Mouse (Mus musculus) left cerebral cortex, postnatal 25 days (tissue): ENCODE measurements around the gene Atg5. TPM values are rescaled to one million over a fixed set of nuclear protein-coding genes. Genes with fewer than 3 reads are reported as not detected.
"Not testable (repeated sequence)": the region's sequence is repeated elsewhere in the genome, so short reads cannot be mapped to it uniquely, and the experiment has no call there.

Experiments used
- DNase-seq, 2 experiments: peaks; one replicate each; pipeline ENCODE4 v3.0.0; 2022; ENCODE audit warnings: low spot score in 2 of 2, mixed read lengths in 1 of 2
- intact Hi-C: fragments of 180-260 bp; cut with DNase I; formaldehyde crosslinking; loops from one replicate; pipeline ENCODE4 v1.15.1; 2025
- total RNA-seq, 2 experiments: library from RNA; stranded (reverse); gene quantifications; 2 replicates each; pipeline ENCODE4 v1.2.3; 2021

Gene Atg5
- total RNA-seq, 2 experiments from 2014 or later: 23.1 to 23.5 TPM

DNA sequence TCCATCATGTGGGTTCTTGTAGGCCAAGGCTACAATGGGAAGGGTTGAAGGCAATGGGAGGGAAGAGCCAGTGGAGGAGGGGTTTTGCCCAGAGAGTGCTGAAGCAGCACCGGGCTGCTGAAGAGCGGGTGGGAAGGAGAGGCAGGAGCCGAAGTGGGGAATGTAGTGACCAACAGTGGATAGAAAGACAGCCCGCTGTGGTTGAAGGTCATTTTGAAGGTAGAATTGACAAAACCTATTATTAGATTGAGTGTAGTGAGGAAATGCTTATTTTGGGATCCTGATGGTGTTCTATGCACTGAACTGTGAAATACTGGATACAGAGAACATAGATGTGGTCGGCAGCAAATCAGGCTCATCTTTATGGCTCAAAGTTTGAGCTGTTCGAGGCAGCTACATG is 38.1 kb downstream of the Atg5 start:
- intact Hi-C loops: no loop called here
- no peak for DNase-seq

DNA sequence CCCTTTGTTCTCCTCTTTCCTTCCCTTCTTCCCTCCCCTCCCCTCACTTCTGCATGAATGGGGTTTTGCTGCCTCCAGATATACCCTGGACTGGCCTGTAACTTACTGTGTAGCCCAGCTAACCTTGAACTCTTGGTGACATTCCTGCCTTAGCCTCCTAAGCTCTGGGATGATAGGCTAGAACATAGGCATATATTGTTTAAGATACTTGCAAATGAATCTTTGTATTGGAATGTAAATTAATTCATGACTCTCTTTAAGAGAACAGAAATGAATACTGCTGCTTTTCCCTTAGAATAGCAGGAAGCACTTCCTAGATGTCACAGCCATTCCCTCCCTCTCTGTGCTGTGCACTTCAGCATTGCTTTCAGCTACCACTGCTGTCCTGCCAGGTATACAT is 40.1 kb downstream of the Atg5 start:
- intact Hi-C loops: no loop called here
- no peak for DNase-seq

DNA sequence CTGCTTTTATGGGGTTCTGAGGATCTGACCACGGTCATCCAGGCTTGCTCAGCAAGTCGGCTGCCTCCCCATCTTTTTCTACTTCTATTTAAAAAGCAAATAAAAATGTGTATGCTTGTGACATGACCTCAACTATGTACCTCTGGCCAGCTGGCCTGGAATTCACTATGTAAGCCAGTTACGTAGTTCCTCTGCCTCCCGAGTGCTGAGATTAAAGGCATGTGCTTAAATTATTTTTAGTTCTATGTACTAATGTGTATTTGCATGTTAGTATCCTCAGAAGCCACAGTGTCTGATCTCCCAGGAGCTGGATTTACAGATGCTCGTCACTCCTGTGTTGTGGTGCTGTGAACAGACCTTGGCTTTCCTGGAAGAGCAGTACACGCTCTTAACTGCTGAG is 41.1 kb downstream of the Atg5 start:
- DNase-seq: no peak
- intact Hi-C loops: no loop called here

DNA sequence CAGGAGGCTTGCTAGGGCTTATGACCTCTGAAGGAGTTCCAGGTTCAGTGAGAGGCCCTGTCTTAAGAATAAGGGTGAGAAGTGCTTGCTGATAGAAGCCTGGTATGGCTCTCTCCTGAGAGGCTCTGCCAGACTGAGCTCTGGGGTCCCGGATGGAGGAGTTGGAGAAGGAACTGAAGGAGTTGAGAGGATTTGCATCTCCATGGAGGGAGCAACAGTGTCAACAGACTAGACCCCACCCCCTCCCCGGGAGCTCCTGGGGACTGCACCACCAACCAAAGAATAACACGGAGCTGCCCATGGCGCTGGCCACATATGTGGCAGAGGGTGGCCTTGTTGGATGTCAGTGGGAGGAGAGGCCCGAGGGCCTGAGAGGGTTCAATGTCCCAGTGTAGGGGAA is 47.1 kb downstream of the Atg5 start:
- DNase-seq: no peak
- intact Hi-C loops: no loop called here

DNA sequence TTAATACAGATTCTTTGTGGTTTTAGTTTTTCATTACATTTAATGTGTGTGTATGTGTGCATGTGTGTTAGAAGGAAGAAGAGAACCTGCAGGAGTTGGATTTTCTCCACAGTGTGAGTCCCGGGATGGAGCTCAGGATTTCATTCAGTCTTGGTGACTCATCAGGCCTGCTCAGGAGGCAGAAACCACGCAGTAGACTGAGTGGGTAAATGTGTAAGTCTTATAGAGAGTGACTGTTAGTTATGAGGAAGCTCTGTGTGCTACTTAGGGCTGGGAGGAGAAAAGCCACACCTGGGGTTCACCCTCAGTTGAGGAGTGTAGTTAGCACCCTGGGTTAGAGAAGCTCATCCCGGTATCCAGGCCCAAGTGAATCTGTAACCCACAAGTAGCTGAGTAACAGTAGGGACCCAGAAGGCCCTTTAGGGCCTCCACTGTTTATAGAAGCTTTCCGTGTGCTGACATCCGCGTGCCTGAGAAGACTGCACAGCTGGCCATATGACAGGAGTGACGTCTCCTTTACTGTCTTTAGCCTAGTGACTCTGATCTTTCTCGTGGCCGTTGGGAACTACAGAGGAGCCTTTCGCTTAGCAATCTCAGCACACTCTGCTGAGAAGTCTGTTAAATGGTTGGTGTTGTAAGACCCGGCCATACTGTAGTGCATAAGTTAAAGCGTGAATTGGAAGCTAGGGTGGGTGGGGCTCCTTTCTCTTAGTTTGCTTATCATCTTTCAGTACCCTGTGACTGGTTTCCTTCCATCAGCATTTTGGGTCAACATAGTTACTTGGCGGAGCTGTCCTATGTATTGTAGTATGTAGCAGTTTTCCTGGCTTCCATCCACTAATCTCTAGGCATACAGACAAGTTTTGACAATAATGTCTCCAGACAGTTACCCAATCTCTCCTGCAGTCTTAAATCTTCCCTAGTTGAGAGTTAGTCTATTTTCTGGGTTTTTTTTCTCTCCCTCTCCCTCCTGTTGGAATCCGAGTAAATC is 48.4 kb downstream of the Atg5 start:
- DNase-seq: peak in 1 of 2 experiments; percentile 61
- intact Hi-C loops: no loop called here

DNA sequence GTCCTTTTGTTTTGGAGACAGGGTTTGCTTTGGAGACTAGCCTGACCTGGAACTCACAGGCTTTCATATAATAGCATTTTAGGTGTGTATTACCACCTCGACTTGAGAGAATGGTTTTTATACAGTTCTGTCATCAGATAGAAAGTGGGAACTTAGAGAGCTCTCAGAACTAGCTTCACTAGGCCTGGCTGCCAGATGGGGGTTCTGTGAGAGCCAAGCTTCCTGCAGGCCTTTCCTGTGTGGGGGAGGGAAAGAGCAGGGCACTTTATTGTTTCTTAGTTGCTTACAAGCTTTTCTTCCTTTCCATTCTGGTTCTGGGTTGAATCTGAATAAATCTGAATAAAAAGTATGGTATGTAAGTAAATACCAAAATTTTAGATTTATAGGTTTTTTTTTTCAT is 54.0 kb downstream of the Atg5 start:
- intact Hi-C loops: loop anchor here (10.0 kb wide), 2 partner anchors 433 to 723 kb away; no protein-coding TSS in a partner anchor
- no peak for DNase-seq

DNA sequence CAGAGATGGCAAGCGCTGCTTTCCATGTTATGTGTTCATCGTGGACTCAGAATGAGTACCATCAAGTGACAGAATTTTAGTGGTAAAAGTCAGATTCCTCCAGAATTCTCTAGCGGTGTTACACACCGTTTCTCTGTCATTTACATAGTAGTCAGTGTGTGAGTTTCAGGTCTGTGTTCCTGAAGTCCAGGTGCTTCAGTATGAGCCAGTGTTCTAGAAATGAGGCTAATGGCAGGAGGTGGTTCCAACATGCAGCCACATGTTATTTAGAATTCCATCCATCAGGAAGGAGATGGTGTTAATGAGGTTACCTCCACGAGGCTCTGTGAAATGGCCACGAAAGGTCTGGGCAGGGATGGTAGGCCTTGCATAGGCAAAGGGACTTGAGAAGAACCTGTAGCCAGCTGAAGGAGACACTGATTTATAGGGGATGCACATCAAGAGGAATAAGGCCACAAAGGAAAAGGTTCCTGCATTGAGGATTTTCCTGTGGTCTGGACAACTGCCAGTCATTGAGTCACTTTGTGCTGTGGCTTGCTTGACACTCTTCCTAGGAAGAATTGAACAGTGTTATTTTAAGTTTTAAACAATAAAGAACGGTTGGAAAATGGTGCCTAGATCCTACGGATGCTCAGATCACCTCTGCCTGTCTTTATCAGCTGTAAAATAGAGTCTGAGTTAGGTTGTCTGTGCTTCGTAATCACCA is 55.1 kb downstream of the Atg5 start:
- intact Hi-C loops: loop anchor here (10.0 kb wide), 2 partner anchors 432 to 722 kb away; no protein-coding TSS in a partner anchor
- no peak for DNase-seq

DNA sequence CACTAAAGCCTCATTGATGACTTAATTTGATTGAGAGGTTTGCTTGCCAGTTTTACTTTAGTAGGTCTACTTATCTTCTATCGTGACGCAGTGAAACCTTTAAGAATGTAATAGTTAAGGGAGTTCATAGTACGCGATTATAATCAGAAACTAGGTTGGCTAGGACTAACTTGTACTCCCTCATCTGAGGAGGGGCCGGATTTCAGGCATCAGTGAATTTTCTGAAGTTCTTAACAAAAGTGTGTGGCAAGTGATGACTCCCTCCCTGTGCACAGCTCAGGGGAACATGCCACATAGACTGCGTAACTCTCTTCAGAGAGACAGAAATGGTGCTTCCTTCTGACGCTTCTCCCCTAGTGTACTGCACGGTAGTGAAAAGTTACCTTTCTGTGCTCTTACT is 55.7 kb downstream of the Atg5 start:
- intact Hi-C loops: loop anchor here (10.0 kb wide), 2 partner anchors 431 to 721 kb away; no protein-coding TSS in a partner anchor
- DNase-seq: no peak

DNA sequence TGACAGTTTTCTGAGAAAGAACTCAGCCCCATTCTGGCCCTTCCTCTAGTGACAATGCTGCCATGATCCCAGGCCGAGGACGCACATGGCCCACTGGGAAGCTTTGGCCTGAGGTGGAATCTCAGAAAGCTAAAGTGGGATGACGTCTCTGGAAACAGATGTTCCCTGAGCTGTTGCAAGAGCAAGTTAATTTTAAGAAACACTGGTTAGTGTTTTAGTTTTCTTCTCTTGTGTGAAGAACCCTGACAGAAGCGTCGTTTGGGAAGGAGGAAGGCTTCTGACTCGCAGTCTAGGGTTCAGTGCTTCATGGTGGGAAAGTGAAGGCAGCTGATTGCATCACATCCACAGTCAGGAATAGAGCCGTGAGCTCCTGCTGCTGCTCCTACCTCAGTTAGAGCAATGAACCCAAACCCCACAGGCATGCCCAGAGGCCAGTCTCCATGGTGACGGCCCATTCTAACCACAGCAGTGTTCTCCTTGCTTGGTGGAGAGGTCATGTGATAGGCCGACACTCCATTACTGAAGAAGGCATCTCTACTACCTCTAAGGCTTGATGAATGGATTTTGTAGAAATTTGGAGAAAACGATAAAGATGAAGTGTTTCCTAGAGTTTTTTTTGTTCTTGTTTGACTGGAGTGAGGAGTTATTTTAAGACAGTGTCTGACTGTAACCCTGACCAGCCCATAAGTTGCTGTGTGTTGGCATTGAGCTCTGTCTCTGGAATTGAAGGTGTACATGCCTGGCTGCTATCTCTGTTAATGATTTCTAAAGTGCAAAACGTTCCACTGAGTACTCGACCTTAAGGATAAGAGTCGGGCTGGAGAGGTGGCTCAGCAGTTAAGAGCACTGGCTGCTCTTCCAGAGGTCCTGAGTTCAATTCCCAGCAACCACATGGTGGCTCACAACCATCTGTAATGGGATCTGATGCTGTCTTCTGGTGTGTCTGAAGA is 57.7 kb downstream of the Atg5 start:
- intact Hi-C loops: loop anchor here (2.0 to 10.0 kb wide), 4 partner anchors 131 to 719 kb away; no protein-coding TSS in a partner anchor

DNA sequence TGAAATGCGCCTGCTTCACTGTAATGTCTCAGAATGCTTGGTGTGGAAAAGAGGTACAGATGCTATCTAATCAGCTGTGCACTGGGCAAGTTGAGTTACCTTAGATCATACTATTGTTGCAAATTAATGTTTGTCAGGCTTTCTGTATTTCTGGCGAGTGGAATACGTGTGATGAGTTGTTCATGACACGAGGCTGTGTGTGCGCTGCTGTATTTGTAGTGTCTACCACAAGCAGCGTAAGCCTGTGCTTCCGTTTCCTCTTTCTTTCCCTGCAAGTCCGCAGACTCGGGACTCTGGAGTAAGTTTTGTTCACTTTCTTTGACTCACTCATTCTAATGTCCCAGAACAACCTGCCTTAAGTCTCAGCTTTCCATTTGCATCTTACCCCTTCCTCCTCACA is 58.9 kb downstream of the Atg5 start:
- no peak for DNase-seq
- intact Hi-C loops: loop anchor here (2.0 to 10.0 kb wide), 4 partner anchors 130 to 718 kb away; no protein-coding TSS in a partner anchor

More for the DNA sequence above, 57.7 kb downstream of the Atg5 start:
- no peak for DNase-seq

DNA sequence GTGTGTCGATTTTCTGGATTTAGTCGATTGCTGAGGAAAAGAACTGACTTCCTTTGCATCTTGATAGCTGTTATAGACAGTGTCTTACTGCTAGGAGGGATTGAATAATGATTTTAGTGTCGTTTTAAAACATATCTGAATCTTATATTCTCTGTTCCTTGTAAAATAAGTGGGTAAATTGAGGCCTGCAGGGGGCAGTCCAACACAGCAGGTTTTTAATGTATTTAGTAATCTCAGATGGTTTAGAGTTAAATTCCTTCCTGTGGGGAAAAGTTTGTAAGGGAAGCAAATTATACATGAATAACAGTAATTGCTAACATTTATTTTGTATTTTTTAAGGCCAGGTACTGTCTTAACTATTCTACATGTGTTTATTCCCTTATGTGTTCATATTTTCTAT is 60.2 kb downstream of the Atg5 start:
- DNase-seq: peak; percentile 47 to 60
- intact Hi-C loops: loop anchor here (5.0 to 10.0 kb wide), 3 partner anchors 129 to 716 kb away; no protein-coding TSS in a partner anchor

DNA sequence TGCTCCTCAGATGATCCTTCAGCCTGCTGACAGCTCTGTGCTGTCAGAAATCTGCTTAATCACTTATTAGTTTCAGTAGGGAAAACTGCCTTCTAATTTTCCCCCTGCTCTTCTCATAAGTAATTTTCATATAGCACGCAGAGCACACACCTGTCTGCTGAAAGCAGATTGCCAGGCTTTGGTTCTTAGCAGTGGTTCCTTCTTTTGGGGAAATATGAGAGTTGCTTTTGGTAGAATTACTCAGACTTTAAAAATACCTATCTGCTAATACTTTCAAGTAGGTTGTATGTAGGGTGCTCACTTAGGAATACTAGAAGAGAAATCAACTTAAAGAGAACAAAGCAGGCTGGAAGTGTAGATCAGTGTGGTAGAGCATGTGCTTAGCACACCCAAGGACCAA is 62.6 kb downstream of the Atg5 start:
- no peak for DNase-seq
- intact Hi-C loops: no loop called here

DNA sequence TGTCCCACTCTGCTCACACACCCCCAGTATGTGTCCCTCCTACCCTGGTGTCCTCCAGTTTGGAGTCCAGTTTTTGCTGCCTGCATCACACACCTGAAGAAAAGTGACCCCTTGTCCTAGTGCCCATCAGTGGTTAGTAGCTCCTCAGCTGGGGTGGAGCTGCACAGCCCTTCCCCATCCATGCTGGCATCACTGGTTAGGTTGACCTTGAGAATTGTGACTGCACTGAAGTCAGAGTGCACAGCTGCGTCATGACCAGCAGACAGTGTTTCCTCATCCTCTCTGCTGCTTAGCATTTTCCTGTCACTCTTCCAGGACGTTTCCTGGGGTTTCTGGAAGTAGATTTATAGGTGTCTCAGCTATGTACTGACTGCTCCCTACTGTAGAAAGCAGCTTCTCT is 63.3 kb downstream of the Atg5 start:
- no peak for DNase-seq
- intact Hi-C loops: no loop called here

DNA sequence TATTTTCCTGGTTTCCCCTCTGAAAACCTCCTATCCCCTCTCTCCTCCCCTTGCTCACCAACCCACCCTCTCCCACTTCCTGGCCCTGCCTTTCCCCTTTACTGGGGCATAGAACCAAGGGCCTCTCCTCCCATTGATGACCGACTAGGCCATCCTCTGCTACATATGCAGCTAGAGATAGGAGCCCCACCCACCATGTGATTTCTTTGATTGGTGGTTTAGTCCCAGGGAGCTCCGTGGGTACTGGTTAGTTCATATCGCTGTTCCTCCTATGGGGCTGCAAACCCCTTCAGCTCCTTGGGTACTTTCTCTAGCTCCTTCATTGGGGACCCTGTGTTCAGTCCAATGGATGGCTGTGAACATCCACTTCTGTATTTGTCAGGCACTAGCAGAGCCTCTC is 64.5 kb downstream of the Atg5 start:
- intact Hi-C loops: not testable (repeated sequence)

DNA sequence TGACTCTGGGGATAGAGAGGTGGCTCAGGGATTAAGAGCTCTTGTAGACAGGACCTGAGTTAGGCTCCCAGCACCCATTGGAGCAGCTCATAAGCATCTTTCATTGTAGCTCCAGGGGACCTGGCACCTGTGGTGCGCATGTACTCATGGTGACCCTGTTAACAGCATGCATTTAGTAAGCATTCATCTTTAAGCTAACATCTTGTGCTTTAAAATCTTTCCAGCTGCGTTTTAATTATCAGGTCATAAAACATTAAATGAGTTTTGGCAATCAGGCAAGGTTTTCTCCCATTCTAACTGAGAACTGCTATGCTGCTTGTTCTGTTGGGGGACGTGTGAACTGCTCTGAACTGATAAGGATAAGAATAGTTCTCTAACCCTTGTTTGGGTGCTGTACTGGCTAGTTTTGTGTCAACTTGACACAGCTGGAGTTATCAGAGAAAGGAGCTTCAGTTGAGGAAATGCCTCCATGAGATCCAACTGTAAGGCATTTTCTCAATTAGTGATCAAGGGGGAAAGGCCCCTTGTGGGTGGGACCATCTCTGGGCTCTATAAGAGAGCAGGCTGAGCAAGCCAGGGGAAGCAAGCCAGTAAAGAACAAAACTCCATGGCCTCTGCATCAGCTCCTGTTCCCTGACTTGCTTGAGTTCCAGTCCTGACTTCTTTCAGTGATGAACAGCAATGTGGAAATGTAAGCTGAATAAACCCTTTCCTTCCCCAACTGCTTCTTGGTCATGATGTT is 68.7 kb downstream of the Atg5 start:
- DNase-seq, intact Hi-C loops: not testable (repeated sequence)

More for the DNA sequence above, 64.5 kb downstream of the Atg5 start:
- DNase-seq: not testable (repeated sequence)

DNA sequence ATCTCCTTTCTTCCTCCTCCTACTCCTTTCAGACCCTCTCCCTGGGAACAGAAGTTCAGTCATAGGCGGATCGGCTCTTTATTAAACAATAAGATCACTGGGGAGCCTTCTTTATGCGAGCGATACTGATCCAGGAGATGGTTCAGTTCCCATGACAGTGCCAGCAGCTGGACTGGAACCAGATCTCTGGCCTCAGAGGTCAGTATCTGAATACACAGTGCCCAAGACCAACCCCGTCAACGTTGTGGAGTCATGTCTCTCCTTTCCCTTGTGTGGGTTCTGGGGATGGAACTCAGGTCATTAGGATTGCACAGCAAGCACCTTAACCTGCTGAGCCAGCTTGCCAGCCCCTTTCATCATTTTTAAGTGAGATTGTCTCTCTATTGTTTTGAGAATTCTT is 70.4 kb downstream of the Atg5 start:
- DNase-seq: no peak
- intact Hi-C loops: no loop called here

DNA sequence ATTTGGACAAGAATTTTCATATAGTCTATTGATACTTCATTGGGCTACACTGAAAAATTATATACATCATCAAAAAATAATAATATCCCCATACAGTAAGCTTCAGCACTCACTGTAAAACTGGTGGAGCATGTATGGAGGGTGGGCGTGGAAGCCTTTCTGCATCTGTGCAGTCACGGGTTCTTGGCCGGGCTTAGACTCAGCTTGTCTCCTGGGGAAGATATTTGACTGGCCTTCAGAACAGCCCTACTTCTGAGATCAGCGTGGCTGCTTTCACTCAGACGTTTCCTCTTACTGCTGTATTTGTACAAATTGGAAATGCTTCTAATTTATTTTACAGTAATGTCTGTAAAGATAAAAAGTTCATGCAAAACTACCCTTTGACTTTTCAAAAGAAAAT is 71.2 kb downstream of the Atg5 start:
- intact Hi-C loops: no loop called here
- DNase-seq: no peak

DNA sequence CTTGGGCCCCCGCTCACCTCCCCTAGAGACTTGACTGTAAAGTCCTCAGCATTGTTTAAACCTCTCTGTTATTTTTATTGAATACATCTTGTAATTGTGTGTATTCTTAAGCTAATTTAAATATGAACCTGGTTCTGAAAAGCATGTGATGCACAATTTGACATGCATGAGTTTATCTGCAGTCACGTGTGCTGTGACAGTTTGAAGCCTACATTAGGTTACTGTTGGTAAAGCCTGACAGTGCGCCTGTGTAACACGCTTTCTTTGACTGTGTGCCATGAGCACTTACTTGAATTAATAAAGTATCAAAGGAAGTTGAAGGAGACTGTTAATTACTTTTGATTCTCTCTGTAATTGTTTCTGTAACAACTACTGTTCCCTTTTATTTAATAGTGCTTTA is 72.8 kb downstream of the Atg5 start:
- no peak for DNase-seq
- intact Hi-C loops: no loop called here
